Mouse (Mus musculus): ENCODE measurements around the gene Ntn1.

Ntn1 gene

GRCm38 (mm10) chr11:68400727-68401219 is at the start of gene Ntn1:
Gene Ntn1, minus strand, starts transcription at chr11:68400823.
- DNase-seq: no peak

GRCm38 (mm10) chr11:68448356-68448755 is 47.7 kb upstream of the Ntn1 start:
- no peak for DNase-seq

GRCm38 (mm10) chr11:68447242-68447641 is 46.6 kb upstream of the Ntn1 start:
- DNase-seq: no peak

- DNase-seq: no peak
Measured at GRCm38 (mm10) chr11:68446547-68446946, 45.9 kb upstream of the Ntn1 start.

- DNase-seq: no peak
Measured at GRCm38 (mm10) chr11:68445901-68446300, 45.3 kb upstream of the Ntn1 start.

GRCm38 (mm10) chr11:68442983-68443638 is 42.5 kb upstream of the Ntn1 start:
- DNase-seq: no peak

GRCm38 (mm10) chr11:68442346-68442745 is 41.7 kb upstream of the Ntn1 start:
- DNase-seq: no peak

- DNase-seq: no peak
Measured at GRCm38 (mm10) chr11:68440965-68441364, 40.3 kb upstream of the Ntn1 start.

- no peak for DNase-seq
Measured at GRCm38 (mm10) chr11:68440100-68440499, 39.5 kb upstream of the Ntn1 start.

- no peak for DNase-seq
Measured at GRCm38 (mm10) chr11:68436376-68436775, 35.8 kb upstream of the Ntn1 start.

- DNase-seq: no peak
Measured at GRCm38 (mm10) chr11:68435601-68436000, 35.0 kb upstream of the Ntn1 start.

GRCm38 (mm10) chr11:68434697-68435096 is 34.1 kb upstream of the Ntn1 start:
- DNase-seq: no peak

- DNase-seq: no peak
Measured at GRCm38 (mm10) chr11:68433534-68433933, 32.9 kb upstream of the Ntn1 start.

GRCm38 (mm10) chr11:68432361-68433021 is 31.9 kb upstream of the Ntn1 start:
- no peak for DNase-seq

GRCm38 (mm10) chr11:68431699-68432360 is 31.2 kb upstream of the Ntn1 start, which contains the start of gene Pik3r5:
Gene Pik3r5, plus strand, starts transcription at chr11:68432121.
- DNase-seq: peak; percentile 37

- DNase-seq: peak; percentile 30
Measured at GRCm38 (mm10) chr11:68430662-68431061, 30.0 kb upstream of the Ntn1 start.

- DNase-seq: no peak
Measured at GRCm38 (mm10) chr11:68427083-68427570, 26.5 kb upstream of the Ntn1 start.

GRCm38 (mm10) chr11:68425492-68426315 is 25.1 kb upstream of the Ntn1 start:
- DNase-seq: no peak

GRCm38 (mm10) chr11:68417831-68418230 is 17.2 kb upstream of the Ntn1 start:
- peak; percentile 51 for DNase-seq

- no peak for DNase-seq
Measured at GRCm38 (mm10) chr11:68417001-68417400, 16.4 kb upstream of the Ntn1 start.

GRCm38 (mm10) chr11:68408127-68408526 is 7.5 kb upstream of the Ntn1 start:
- peak; percentile 57 for DNase-seq

GRCm38 (mm10) chr11:68407266-68407926 is 6.8 kb upstream of the Ntn1 start:
- DNase-seq: no peak

Data from layer of hippocampus, adult 9-11 months (tissue).